Mouse (Mus musculus) kidney, adult 2 months (tissue): ENCODE data around the gene Ptpdc1.

ENCODE experiments used
- CTCF ChIP-seq: fragments of 200-500 bp; conservative IDR thresholded peaks from 2 replicates; pipeline ENCODE4 v1.5.1; 2011; ENCODE audit warnings: low read depth, mild to moderate bottlenecking, control low read depth, low read length, moderate library complexity, mixed read lengths; ENCODE audit not compliant: insufficient read depth, insufficient read length
- POLR2A ChIP-seq: fragments of 200-500 bp; IDR thresholded peaks from one replicate; pipeline ENCODE4 v1.6.1; 2011; ENCODE audit warnings: low read depth, low read length, control low read depth

GRCm38 (mm10) chr13:48643072-48643471, 17.6 kb upstream of the Ptpdc1 start:
- no peak for TF ChIP-seq CTCF
- TF ChIP-seq POLR2A = no peak
